Mouse (Mus musculus) myocyte (in vitro differentiated cells): ENCODE data around the gene Il9r. TPM values are rescaled to one million over a fixed set of nuclear protein-coding genes. Genes with fewer than 3 reads are reported as not detected.

ENCODE experiments used
- H3K27me3 ChIP-seq: one replicate; pipeline ENCODE4 v1.6.1; 2011; ENCODE audit not compliant: control insufficient read depth, insufficient read depth, insufficient read length
- H3K36me3 ChIP-seq: one replicate; pipeline ENCODE4 v1.6.1; 2011; ENCODE audit not compliant: control insufficient read depth, insufficient read depth
- H3K4me2 ChIP-seq: one replicate; pipeline ENCODE4 v1.6.1; 2011; ENCODE audit warnings: low read depth, control low read depth
- H3K4me3 ChIP-seq: one replicate; pipeline ENCODE4 v1.5.1; 2011; ENCODE audit warnings: mild to moderate bottlenecking, control low read depth, moderate library complexity
- H3K79me2 ChIP-seq: one replicate; pipeline ENCODE4 v1.6.1; 2011; ENCODE audit not compliant: control insufficient read depth, insufficient read depth
- H3ac ChIP-seq: one replicate; pipeline ENCODE4 v1.6.1; 2011; ENCODE audit not compliant: control insufficient read depth, insufficient read length
- CEBPB ChIP-seq: IDR thresholded peaks from 2 replicates; pipeline ENCODE4 v1.6.1; 2011; ENCODE audit warnings: mild to moderate bottlenecking, moderate library complexity; ENCODE audit not compliant: poor library complexity, insufficient read depth, severe bottlenecking
- E2F4 ChIP-seq: IDR thresholded peaks from one replicate; pipeline ENCODE4 v1.6.1; 2011; ENCODE audit warnings: mild to moderate bottlenecking, control low read depth, moderate library complexity; ENCODE audit not compliant: insufficient read depth
- MAX ChIP-seq: IDR thresholded peaks from one replicate; pipeline ENCODE4 v1.6.1; 2011; ENCODE audit warnings: low read depth, mild to moderate bottlenecking, control low read depth
- MYOD1 ChIP-seq, 3 experiments: IDR thresholded peaks; one replicate each; pipeline ENCODE4 v1.6.1; 2011; ENCODE audit warnings: control low read depth in 2 of 3, low read depth in 2 of 3, mild to moderate bottlenecking in 2 of 3, moderate library complexity in 1 of 3; ENCODE audit not compliant: insufficient read length in 2 of 3, control insufficient read depth in 1 of 3
- MYOG ChIP-seq, 3 experiments: IDR thresholded peaks; one replicate each; pipeline ENCODE4 v1.6.1; 2011; ENCODE audit warnings: control low read depth in 2 of 3, low read depth in 2 of 3, mild to moderate bottlenecking in 2 of 3; ENCODE audit not compliant: insufficient read length in 2 of 3, control insufficient read depth in 1 of 3, insufficient read depth in 1 of 3
- POLR2A ChIP-seq: IDR thresholded peaks from one replicate; pipeline ENCODE4 v1.6.1; 2011; ENCODE audit warnings: low read depth, mild to moderate bottlenecking, control low read depth, moderate library complexity; ENCODE audit not compliant: insufficient read length
- POLR2AphosphoS2 ChIP-seq: IDR thresholded peaks from one replicate; pipeline ENCODE4 v1.6.1; 2011; ENCODE audit warnings: low read depth, control low read depth; ENCODE audit not compliant: insufficient read length
- REST ChIP-seq: IDR thresholded peaks from one replicate; pipeline ENCODE4 v1.6.1; 2011; ENCODE audit warnings: mild to moderate bottlenecking, control low read depth, moderate library complexity; ENCODE audit not compliant: insufficient read depth, insufficient read length
- SRF ChIP-seq: IDR thresholded peaks from one replicate; pipeline ENCODE4 v1.6.1; 2011; ENCODE audit warnings: low read depth; ENCODE audit not compliant: control insufficient read depth, insufficient read length
- TCF12 ChIP-seq: IDR thresholded peaks from one replicate; pipeline ENCODE4 v1.6.1; 2011; ENCODE audit warnings: mild to moderate bottlenecking, control low read depth; ENCODE audit not compliant: poor library complexity, insufficient read depth, severe bottlenecking
- TCF3 ChIP-seq: IDR thresholded peaks from one replicate; pipeline ENCODE4 v1.6.1; 2011; ENCODE audit warnings: low read depth, control low read depth; ENCODE audit not compliant: insufficient read length
- USF1 ChIP-seq: IDR thresholded peaks from one replicate; pipeline ENCODE4 v1.6.1; 2011; ENCODE audit warnings: low read depth, mild to moderate bottlenecking, control low read depth, moderate library complexity
- polyA plus RNA-seq: library from polyadenylated mRNA; unstranded; fragments of >200 nt; fragmentation: generic; extraction: Trizol; gene quantifications from one replicate; pipeline ENCODE4 v1.2.1, GENCODE M21; 2012; ENCODE audit warnings: missing spikeins

The Il9r gene
- polyA plus RNA-seq, 1 experiment, result 0.01 TPM

DNA sequence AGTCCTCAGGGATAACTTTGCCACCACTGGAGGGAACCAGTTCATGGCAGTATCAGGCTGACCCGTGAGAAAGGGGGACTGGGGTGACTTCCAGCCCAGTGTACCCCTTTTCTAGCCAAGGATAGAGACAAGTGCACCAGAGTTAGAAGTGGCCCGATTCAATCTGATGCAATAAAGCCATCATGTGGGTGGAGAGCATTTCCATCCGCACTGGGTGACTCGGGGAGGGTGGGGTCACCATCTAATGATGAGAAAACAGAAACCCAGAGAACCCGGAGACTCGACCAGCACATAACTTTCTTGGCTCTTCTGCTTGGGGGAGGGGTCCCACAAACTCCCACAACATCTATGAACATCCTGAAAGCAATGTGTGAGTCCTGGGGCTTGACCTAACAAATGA lies 3.4 kb downstream of the Il9r start:
- no peaks in the 10 kb centered on the region for H3K36me3 ChIP-seq
- peaks cover 36% of the 10 kb centered on the region for H3K27me3 ChIP-seq
- TF ChIP-seq REST, result no peak
- TF ChIP-seq CEBPB, result peak; percentile 74; the same call in 1 of the 2 replicates
- no peak overlapping the region for H3ac ChIP-seq
- H3K4me2 ChIP-seq, result peak overlapping the region; percentile 57
- no peaks in the 10 kb centered on the region for H3K79me2 ChIP-seq
- H3K4me3 ChIP-seq, result no peak overlapping the region

- Histone ChIP-seq H3ac (no peak overlapping the region), H3K36me3 (no peaks in the 10 kb centered on the region), H3K27me3 (peaks cover 36% of the 10 kb centered on the region), H3K4me3 (no peak overlapping the region), H3K79me2 (no peaks in the 10 kb centered on the region), H3K4me2 (no peak overlapping the region)
- no peak for TF ChIP-seq TCF12
- no peak for TF ChIP-seq SRF
- TF ChIP-seq REST, result no peak
- TF ChIP-seq E2F4, result no peak
- no peak for TF ChIP-seq MAX
- no peak for TF ChIP-seq POLR2A
- TF ChIP-seq TCF3, result no peak
- no peak for TF ChIP-seq POLR2AphosphoS2
- TF ChIP-seq USF1, result no peak
- TF ChIP-seq MYOD1 (IDR thresholded peaks at IDR 0.05; ENCODE audit: control insufficient read depth in 1 of 3, insufficient read length in 2 of 3, low read depth in 2 of 3), result no peak
- no peak for TF ChIP-seq CEBPB
- no peak for TF ChIP-seq MYOG (IDR thresholded peaks at IDR 0.05; ENCODE audit: control insufficient read depth in 1 of 3, insufficient read depth in 1 of 3, insufficient read length in 2 of 3, low read depth in 2 of 3)
Measured at GRCm38 (mm10) chr11:32195867-32196540, 4.1 kb downstream of the Il9r start.

GRCm38 (mm10) chr11:32194626-32195025 lies 5.5 kb downstream of the Il9r start:
- TF ChIP-seq CEBPB, result no peak
- no peak for TF ChIP-seq TCF12
- TF ChIP-seq MAX, result no peak
- TF ChIP-seq TCF3, result no peak
- no peak for TF ChIP-seq E2F4
- TF ChIP-seq SRF, result no peak
- no peak for TF ChIP-seq USF1
- no peak for TF ChIP-seq MYOD1 (IDR thresholded peaks at IDR 0.05; ENCODE audit: control insufficient read depth in 1 of 3, insufficient read length in 2 of 3, low read depth in 2 of 3)
- no peak for TF ChIP-seq POLR2A
- no peak for TF ChIP-seq REST
- Histone ChIP-seq H3ac (no peak overlapping the region), H3K27me3 (peaks cover 38% of the 10 kb centered on the region), H3K4me3 (no peak overlapping the region), H3K79me2 (no peaks in the 10 kb centered on the region), H3K36me3 (no peaks in the 10 kb centered on the region), H3K4me2 (no peak overlapping the region)

DNA sequence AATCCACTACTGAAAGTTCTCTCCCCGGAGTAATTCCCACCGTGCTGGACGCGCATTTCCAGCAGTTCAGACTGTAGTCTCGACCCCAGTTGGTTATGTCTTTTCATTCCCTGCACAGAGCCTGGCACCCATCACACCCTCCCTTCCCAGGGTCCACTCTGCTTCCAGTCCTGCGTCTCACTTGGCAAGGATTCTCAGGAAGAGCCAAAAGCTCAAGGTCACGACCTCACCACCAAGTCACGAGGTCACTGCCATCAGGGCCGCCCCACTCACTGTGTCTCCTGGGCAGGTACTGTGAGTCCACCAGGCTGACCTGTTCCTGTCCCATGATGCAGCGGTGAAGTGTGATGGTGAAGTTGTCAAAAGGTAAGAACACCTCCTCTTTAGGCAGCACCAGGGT lies 6.0 kb downstream of the Il9r start:
- Histone ChIP-seq H3ac (no peak overlapping the region), H3K4me3 (no peak overlapping the region), H3K27me3 (peaks cover 39% of the 10 kb centered on the region), H3K4me2 (no peak overlapping the region), H3K36me3 (no peaks in the 10 kb centered on the region), H3K79me2 (no peaks in the 10 kb centered on the region)
- TF ChIP-seq SRF (no peak), REST (no peak), E2F4 (no peak), MYOD1 (IDR thresholded peaks at IDR 0.05; ENCODE audit: control insufficient read depth in 1 of 3, insufficient read length in 2 of 3, low read depth in 2 of 3) (no peak), POLR2AphosphoS2 (no peak), POLR2A (no peak), USF1 (no peak), MYOG (IDR thresholded peaks at IDR 0.05; ENCODE audit: control insufficient read depth in 1 of 3, insufficient read depth in 1 of 3, insufficient read length in 2 of 3, low read depth in 2 of 3) (no peak), TCF12 (no peak), TCF3 (no peak), CEBPB (no peak), MAX (no peak)

GRCm38 (mm10) chr11:32193156-32193555 lies 6.9 kb downstream of the Il9r start:
- Histone ChIP-seq H3K27me3 (peaks cover 44% of the 10 kb centered on the region), H3K4me3 (no peak overlapping the region), H3K79me2 (no peaks in the 10 kb centered on the region), H3ac (no peak overlapping the region), H3K4me2 (no peak overlapping the region), H3K36me3 (no peaks in the 10 kb centered on the region)
- TF ChIP-seq POLR2A (no peak), REST (no peak), POLR2AphosphoS2 (no peak), MYOD1 (IDR thresholded peaks at IDR 0.05; ENCODE audit: control insufficient read depth in 1 of 3, insufficient read length in 2 of 3, low read depth in 2 of 3) (no peak), MYOG (IDR thresholded peaks at IDR 0.05; ENCODE audit: control insufficient read depth in 1 of 3, insufficient read depth in 1 of 3, insufficient read length in 2 of 3, low read depth in 2 of 3) (no peak), TCF12 (no peak), CEBPB (no peak), MAX (no peak), USF1 (no peak), SRF (no peak), TCF3 (no peak), E2F4 (no peak)
